Mouse (Mus musculus) olfactory bulb, adult 2 months (tissue): ENCODE data around the gene Tbc1d24. TPM values are rescaled to one million over a fixed set of nuclear protein-coding genes. Genes with fewer than 3 reads are reported as not detected.
A peak's percentile ranks its signal among the peaks of the same experiment; 100 is the strongest.

Experiments used
- H3K27ac ChIP-seq: fragments of 200-500 bp; 2 replicates; pipeline ENCODE4 v1.5.1; 2012; ENCODE audit warnings: low read depth, low read length; ENCODE audit not compliant: insufficient read depth
- H3K4me1 ChIP-seq: fragments of 200-500 bp; 2 replicates; pipeline ENCODE4 v1.6.1; 2012; ENCODE audit warnings: low read length; ENCODE audit not compliant: control insufficient read depth, insufficient read depth
- H3K4me3 ChIP-seq: fragments of 200-500 bp; 2 replicates; pipeline ENCODE4 v1.5.1; 2012; ENCODE audit warnings: mild to moderate bottlenecking, low read depth, low read length, moderate library complexity; ENCODE audit not compliant: insufficient read depth
- CTCF ChIP-seq: fragments of 200-500 bp; IDR thresholded peaks from 2 replicates; pipeline ENCODE4 v1.5.1; 2012; ENCODE audit warnings: low read depth, mild to moderate bottlenecking, low read length, moderate library complexity; ENCODE audit not compliant: insufficient read depth
- POLR2A ChIP-seq: fragments of 200-500 bp; IDR thresholded peaks from 2 replicates; pipeline ENCODE4 v1.6.1; 2012; ENCODE audit warnings: mild to moderate bottlenecking, low read depth, low read length, moderate library complexity; ENCODE audit not compliant: insufficient read depth
- WGBS: fragments of 180-500 bp; shearing (Covaris S2); methylation state at CpG from one replicate; pipeline ENCODE4 v1.1.7; 2018; 5-methylcytosine and 5-hydroxymethylcytosine counted together
- polyA plus RNA-seq: library from polyadenylated mRNA; stranded (reverse); fragments of >200 nt; gene quantifications from 2 replicates; pipeline ENCODE4 v1.2.4, GENCODE M21; 2012; ENCODE audit warnings: low replicate concordance; ENCODE audit not compliant: missing spikeins, insufficient read depth, insufficient read length

Tbc1d24 gene
- polyA plus RNA-seq, 1 experiment: not detected

- Histone ChIP-seq H3K4me1 (peaks cover 11% of the 10 kb centered on the region), H3K4me3 (no peak overlapping the region), H3K27ac (no peak overlapping the region)
- TF ChIP-seq CTCF: no peak
- TF ChIP-seq POLR2A: no peak
- 89% methylated on average over 5 of the region's 5 CpGs for WGBS
These were observed 11.6 kb downstream of the Tbc1d24 start for GRCm38 (mm10) chr17:24193769-24194168.

GRCm38 (mm10) chr17:24193268-24193667 is 12.1 kb downstream of the Tbc1d24 start:
- WGBS: 93% methylated on average over 8 of the region's 8 CpGs
- no peak overlapping the region; the same call in 1 of the 2 replicates for H3K27ac ChIP-seq
- no peak overlapping the region for H3K4me3 ChIP-seq
- no peak for TF ChIP-seq POLR2A
- no peak for TF ChIP-seq CTCF
- H3K4me1 ChIP-seq: peaks cover 11% of the 10 kb centered on the region

- H3K27ac ChIP-seq: no peak overlapping the region
- H3K4me3 ChIP-seq: no peak overlapping the region
- TF ChIP-seq CTCF (no peak), POLR2A (no peak)
- 83% methylated on average over 8 of the region's 8 CpGs for WGBS
- H3K4me1 ChIP-seq: peaks cover 11% of the 10 kb centered on the region
These were observed 12.5 kb downstream of the Tbc1d24 start for GRCm38 (mm10) chr17:24192848-24193247.

GRCm38 (mm10) chr17:24191481-24191880 is 13.9 kb downstream of the Tbc1d24 start:
- Histone ChIP-seq H3K4me1 (peaks cover 6% of the 10 kb centered on the region; the same call in 1 of the 2 replicates), H3K27ac (no peak overlapping the region), H3K4me3 (no peak overlapping the region)
- TF ChIP-seq CTCF (no peak), POLR2A (no peak)
- WGBS: 43% methylated on average over 4 of the region's 4 CpGs

- no peak for TF ChIP-seq CTCF
- no peak for TF ChIP-seq POLR2A
- 94% methylated on average over 2 of the region's 2 CpGs for WGBS
- no peak overlapping the region for H3K27ac ChIP-seq
- no peak overlapping the region for H3K4me3 ChIP-seq
- peaks cover 6% of the 10 kb centered on the region; the same call in 1 of the 2 replicates for H3K4me1 ChIP-seq
These were observed 14.4 kb downstream of the Tbc1d24 start for GRCm38 (mm10) chr17:24190934-24191333.

GRCm38 (mm10) chr17:24174259-24174658 is 31.1 kb downstream of the Tbc1d24 start:
- Histone ChIP-seq H3K4me1 (no peaks in the 10 kb centered on the region; the same call in 1 of the 2 replicates), H3K27ac (no peak overlapping the region), H3K4me3 (no peak overlapping the region)
- WGBS: 85% methylated on average over 3 of the region's 3 CpGs
- no peak for TF ChIP-seq POLR2A
- TF ChIP-seq CTCF: no peak

GRCm38 (mm10) chr17:24173423-24173822 is 31.9 kb downstream of the Tbc1d24 start:
- Histone ChIP-seq H3K4me1 (no peaks in the 10 kb centered on the region; the same call in 1 of the 2 replicates), H3K27ac (no peak overlapping the region), H3K4me3 (no peak overlapping the region)
- TF ChIP-seq POLR2A: no peak
- no peak for TF ChIP-seq CTCF
- WGBS: 6% methylated on average over 3 of the region's 3 CpGs

GRCm38 (mm10) chr17:24171738-24172137 is 33.6 kb downstream of the Tbc1d24 start:
- WGBS: 84% methylated on average over 4 of the region's 4 CpGs
- TF ChIP-seq CTCF (no peak), POLR2A (no peak)

GRCm38 (mm10) chr17:24170729-24171128 is 34.6 kb downstream of the Tbc1d24 start:
- no peak for TF ChIP-seq POLR2A
- TF ChIP-seq CTCF: no peak
- 73% methylated on average over 5 of the region's 5 CpGs for WGBS
- Histone ChIP-seq H3K4me1 (peaks cover 9% of the 10 kb centered on the region), H3K27ac (no peak overlapping the region), H3K4me3 (no peak overlapping the region)

More at GRCm38 (mm10) chr17:24171738-24172137, 33.6 kb downstream of the Tbc1d24 start:
- Histone ChIP-seq H3K27ac (no peak overlapping the region), H3K4me1 (peaks cover 8% of the 10 kb centered on the region), H3K4me3 (no peak overlapping the region)

GRCm38 (mm10) chr17:24170125-24170524 is 35.2 kb downstream of the Tbc1d24 start:
- 46% methylated on average over 3 of the region's 3 CpGs for WGBS
- peaks cover 11% of the 10 kb centered on the region for H3K4me1 ChIP-seq

More at GRCm38 (mm10) chr17:24170125-24170524, 35.2 kb downstream of the Tbc1d24 start:
- TF ChIP-seq POLR2A: no peak
- TF ChIP-seq CTCF: no peak
- peak overlapping the region; percentile 75 for H3K4me3 ChIP-seq
- no peak overlapping the region for H3K27ac ChIP-seq
